Mouse (Mus musculus) adrenal gland, adult 8-10 months (tissue): ENCODE measurements around the gene Rpl10a. TPM values are rescaled to one million over a fixed set of nuclear protein-coding genes. Genes with fewer than 3 reads are reported as not detected.

ENCODE experiments used
- DNase-seq: peaks from one replicate; pipeline ENCODE4 v3.0.0; 2022
- total RNA-seq, 4 experiments: library from RNA; stranded (reverse); gene quantifications; 2 replicates each; pipeline ENCODE4 v1.2.4; 2022

Rpl10a gene
- total RNA-seq, 4 experiments from 2014 or later, result 742 to 804 (median 775) TPM

DNA sequence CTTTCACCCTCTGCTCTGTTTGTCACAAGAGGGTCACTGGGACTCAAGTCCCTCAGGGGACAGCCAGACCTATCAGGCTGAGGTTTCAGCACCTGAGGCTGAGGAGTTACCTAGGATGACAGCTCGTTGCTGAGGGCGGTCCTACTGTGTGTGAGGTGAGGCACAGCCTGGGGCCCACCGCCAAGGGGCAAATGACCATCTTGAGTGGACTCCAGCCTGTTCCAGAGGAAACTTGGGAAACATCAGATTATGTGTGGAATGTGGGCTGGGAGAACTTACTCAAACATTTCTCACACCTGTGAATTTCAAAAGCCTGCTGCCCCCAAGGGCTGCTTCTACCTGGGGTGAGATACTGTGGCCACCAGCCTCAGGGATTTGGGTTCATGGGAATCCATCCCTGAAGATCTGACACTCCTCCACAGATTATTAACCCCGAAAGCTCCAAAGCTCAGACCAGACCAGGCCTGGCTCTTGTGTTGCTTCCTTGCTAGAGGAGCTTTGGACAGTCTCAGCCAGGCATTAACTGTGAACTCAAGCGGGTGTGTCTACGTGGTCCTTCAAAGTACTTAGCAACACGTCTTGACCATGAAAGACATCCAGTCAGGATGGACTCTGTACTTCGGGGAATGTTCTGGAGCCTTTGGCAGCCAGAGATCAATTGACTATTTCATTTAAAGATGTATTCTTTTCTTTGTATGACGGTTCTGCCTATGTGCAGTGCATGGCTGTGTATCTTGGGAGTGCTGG is 32.4 kb downstream of the Rpl10a start:
- no peak for DNase-seq

- DNase-seq, result no peak
Measured at GRCm38 (mm10) chr17:28361921-28362652, 33.8 kb downstream of the Rpl10a start.

GRCm38 (mm10) chr17:28362653-28363292 is 34.5 kb downstream of the Rpl10a start:
- no peak for DNase-seq

DNA sequence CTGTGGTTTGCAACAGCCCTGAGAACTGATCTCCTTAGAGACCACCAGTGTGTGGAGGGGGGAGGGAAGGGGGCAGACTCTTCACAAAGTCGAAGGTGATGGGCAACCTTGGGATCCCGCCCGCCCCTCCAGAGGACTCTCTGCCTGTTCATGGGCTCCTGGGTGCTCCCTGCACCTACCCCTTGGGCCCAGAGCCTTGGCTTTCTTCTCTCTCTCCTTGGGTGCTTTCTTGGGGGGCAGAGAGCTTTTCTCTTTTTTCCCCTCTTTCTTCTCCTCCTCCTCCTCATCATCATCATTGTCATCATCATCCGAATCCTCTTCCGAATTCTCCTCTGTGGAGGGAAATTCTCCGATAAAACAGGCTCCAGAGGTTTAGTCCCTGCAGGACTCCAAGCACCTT is 35.2 kb downstream of the Rpl10a start:
- no peak for DNase-seq

DNA sequence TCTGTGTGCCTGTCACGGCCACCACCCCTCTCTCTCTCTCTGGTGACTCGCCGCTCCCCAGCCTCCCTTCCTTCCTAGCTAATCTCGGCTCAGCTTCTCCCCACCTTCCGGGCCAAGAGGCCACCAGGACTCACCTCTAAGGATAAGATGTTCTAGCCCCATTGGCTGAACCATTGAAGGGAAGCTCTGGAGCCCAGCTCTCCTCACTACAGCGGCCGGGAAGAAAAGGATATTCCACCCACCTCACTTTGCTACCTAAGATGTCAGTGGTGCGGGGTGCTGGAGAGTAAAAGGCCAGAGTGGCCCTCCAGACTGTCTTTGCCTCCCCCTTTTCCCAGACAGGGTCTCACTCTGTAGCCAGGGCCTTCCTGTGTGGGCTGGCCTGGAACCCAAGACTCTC is 36.9 kb downstream of the Rpl10a start, which contains the start of gene Tulp1:
Gene Tulp1, minus strand, starts transcription at position 101 of the 400 bp plus-strand sequence.
- DNase-seq, result no peak

GRCm38 (mm10) chr17:28368449-28368848 is 40.2 kb downstream of the Rpl10a start:
- DNase-seq, result peak; percentile 54

DNA sequence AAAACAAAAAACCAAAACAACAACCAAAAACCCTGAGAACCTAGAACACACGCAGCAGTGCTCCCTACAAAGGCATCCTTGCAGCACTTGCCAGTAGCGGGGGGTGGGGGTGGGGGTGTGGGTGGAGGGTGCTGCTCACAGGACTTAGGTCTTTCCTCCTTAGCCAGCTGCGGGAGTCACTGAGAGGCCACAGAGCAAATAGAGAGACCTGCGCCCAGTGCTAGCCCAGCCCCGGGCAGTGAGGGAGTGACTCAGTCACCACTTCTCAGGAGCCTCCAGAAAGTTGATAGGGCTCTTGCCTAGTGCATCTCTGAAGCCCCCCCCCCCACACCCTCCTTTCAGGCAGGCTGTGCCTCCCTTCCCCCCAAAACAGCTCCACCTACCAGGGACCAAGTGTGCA is 40.8 kb downstream of the Rpl10a start:
- DNase-seq, result no peak

DNA sequence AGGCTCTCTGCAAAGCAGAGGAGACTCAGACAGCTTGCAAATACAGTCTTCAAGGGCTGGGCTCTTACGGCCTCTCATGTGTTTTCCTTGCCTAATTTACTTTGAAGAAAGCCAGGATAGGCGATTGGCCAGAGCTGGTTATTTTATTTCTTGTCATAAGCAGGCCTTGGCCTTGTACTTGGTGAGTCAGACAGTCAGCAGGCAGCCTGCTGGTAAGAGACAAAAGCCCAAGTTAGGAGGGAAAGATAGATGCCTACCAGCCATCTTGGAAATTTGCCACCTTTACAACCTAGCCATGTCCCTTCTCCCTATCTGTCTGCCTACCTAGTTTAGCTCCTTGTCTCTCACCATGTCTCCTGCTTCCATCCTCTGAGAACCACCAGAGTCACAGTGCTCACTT is 43.0 kb downstream of the Rpl10a start:
- peak; percentile 74 for DNase-seq

DNA sequence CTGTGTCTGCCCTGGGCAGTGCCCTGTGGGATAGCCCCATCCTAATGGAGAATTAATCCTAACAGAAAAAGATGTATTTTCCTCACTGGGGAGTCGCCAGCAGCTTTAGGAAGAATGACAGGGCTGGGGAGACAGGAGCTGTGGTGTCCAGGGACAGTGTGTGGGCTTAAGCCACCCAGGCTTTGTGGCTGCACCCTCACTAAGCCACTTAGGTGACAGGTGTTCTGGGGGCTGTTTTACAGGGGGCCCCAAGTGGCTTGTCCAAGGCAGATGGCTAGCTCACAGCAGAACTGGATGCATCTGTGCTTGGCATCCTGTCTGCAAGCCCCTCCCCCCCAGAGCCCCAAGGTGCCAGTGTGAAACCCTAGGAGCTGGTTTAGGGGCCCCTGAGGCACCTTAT is 43.7 kb downstream of the Rpl10a start:
- no peak for DNase-seq

DNA sequence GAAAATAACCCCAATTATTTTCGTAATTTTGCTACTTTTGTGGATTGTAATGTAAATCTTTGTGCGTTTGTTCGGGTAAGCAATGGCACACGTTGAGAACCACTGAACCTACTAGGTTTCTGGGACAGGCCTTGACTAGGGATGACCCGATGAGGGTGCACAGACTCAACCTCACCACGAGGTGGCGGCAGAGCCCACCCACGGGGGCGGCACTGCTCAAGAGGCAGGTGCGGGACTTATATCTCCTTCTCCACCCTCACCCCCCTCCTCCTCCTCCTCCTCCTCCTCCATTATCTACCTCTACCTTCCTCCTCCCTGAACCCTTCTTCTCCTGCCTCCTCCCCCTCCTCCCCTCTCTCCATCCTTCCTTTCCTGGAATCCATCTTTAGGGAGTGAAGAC is 45.5 kb downstream of the Rpl10a start:
- no peak for DNase-seq

- DNase-seq, result no peak
Measured at GRCm38 (mm10) chr17:28374494-28374893, 46.2 kb downstream of the Rpl10a start.

- no peak for DNase-seq
Measured at GRCm38 (mm10) chr17:28375592-28376061, 47.4 kb downstream of the Rpl10a start.

DNA sequence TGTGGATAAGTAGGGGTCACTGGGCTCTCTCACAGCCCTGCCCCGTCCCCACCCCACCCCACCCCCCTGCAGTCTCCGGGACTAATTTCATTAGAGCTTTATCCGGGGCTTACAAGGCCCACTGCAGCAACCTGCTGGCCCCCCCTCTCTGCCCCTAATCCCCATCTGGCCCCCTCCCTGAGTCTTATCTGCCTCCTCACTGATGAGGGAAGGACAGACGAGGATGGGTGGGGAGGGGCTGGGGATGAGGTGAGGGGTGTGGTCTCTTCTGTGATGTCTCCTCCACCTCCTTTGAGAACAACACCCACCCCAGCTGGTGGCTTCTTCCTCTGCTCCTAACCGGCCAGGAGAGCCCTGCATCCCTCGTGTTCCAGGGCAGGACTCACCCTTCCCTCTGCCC is 52.0 kb downstream of the Rpl10a start:
- no peak for DNase-seq

Other genes with a start within 250 kb of the Rpl10a start
- gene Tcp11, start 247.8 kb upstream of the Rpl10a start, total RNA-seq, result under 1 TPM in 1 of 4 experiments, not detected in 3; 0.46 TPM
- 10 to 100 TPM; 12.1 to 19.7 (median 15.9) TPM for gene Scube3, start 186.3 kb upstream of the Rpl10a start, total RNA-seq
- 10 to 100 TPM; 39.2 to 62.8 (median 49.0) TPM for gene Zfp523, start 151.3 kb upstream of the Rpl10a start, total RNA-seq
- gene Def6, start 120.7 kb upstream of the Rpl10a start, total RNA-seq, result 1 to 10 TPM; 2.6 to 3.4 (median 3.2) TPM
- gene Ppard, start 95.8 kb upstream of the Rpl10a start, total RNA-seq, result 10 to 100 TPM; 38.8 to 50.6 (median 45.4) TPM
- gene Fance, start 15.0 kb upstream of the Rpl10a start, total RNA-seq, result 10 to 100 TPM; 24.9 to 45.2 (median 36.2) TPM
- 10 to 100 TPM in 3 of 4 experiments, 1 to 10 TPM in 1; 8.5 to 21.1 (median 13.3) TPM for gene Tead3, start 22.3 kb downstream of the Rpl10a start, total RNA-seq
- gene Tulp1, start 36.8 kb downstream of the Rpl10a start, total RNA-seq, result under 1 TPM in 2 of 4 experiments, not detected in 2; 0.16 to 0.49 TPM
- gene Fkbp5, start 189.1 kb downstream of the Rpl10a start, total RNA-seq, result 100 to 1,000 TPM in 2 of 4 experiments, 10 to 100 TPM in 2; 77.9 to 150 (median 98.7) TPM
- gene Armc12, start 202.3 kb downstream of the Rpl10a start, total RNA-seq, result not detected
- not detected for gene Clpsl2, start 220.9 kb downstream of the Rpl10a start, total RNA-seq
- not detected for gene Clps, start 232.3 kb downstream of the Rpl10a start, total RNA-seq
- gene Lhfpl5, start 247.2 kb downstream of the Rpl10a start, total RNA-seq, result 1 to 10 TPM; 2.6 to 6.7 (median 4.2) TPM